Mouse (Mus musculus): ENCODE results near the gene Klc2. TPM values are rescaled to one million over a fixed set of nuclear protein-coding genes. Genes with fewer than 3 reads are reported as not detected.
A peak's percentile ranks its signal among the peaks of the same experiment; 100 is the strongest.

The Klc2 gene
- total RNA-seq, 2 experiments from 2014 or later = 1.2 to 3.8 TPM

DNA sequence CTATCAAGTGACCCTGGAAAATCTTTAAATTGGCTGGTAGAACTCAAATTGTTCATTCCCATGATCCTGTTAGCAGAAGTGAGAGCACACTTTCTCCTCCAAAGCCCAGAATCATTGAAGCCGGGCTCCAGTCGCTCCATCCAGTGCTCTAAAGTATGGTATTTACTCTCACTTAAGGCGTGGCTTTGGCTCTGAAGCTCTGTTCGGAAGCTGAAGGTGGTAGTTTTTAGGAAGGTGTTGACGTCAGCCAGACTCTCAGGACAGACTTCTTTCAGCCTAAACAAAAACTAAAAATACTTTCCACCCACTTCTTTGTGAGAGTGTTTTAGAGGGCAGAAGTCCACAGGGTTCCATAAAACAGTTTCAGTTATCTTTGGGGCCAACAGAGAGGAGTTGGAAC, 44.8 kb downstream of the Klc2 start:
- ATAC-seq (replicated peaks; ENCODE audit: poor library complexity) = no peak

DNA sequence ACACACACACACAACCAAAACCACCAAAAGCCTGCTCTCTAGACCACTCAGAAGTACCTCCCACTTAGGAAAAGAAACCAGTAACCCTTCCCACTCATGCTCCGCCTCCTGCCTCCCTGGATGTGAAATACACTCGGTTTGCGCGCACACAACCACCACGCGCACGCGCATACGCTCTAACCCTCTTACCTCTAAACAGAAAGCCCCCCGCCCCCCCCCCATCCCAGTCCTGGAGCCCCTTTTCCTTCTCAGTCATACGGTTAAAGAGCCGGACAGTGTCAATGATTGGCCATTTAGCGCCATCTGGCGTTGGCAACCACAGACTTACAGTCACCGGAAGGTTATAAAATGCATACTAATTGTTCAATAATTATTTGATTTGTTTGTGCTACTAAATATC, 45.3 kb downstream of the Klc2 start:
- ATAC-seq (replicated peaks; ENCODE audit: poor library complexity) = 0 out of 2 replicates have a peak, but pooled peaks have one; percentile 38

DNA sequence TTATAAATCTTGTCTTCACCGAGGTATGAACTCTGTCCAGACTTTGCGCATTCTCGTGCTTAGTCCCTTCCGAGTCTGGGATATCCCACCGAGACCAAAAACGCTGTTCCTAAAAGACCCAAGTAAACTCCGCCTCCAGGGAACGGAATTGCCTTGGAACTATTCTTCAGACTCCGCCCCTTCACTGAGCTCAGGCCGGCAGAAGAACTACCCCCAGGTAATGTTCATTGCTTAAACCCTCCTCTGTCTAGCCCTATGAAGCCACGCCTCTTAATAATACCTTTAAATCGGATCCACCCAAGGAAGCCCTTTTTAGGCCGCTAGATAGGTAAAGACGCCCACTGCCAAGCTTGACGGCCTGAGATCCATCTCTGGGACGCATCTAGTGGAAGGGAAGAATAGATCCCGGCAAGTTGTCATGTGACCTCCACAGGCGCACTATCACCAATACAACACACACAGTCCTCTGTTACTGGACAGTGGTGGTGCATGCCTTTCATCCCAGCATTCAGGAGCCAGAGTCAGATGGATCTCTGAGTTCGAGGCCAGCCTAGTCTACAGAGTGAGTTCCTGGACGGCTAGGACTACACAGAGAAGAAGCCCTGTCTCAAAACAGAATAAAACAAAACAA, 45.9 kb downstream of the Klc2 start:
- ATAC-seq (replicated peaks; ENCODE audit: poor library complexity) = no peak

DNA sequence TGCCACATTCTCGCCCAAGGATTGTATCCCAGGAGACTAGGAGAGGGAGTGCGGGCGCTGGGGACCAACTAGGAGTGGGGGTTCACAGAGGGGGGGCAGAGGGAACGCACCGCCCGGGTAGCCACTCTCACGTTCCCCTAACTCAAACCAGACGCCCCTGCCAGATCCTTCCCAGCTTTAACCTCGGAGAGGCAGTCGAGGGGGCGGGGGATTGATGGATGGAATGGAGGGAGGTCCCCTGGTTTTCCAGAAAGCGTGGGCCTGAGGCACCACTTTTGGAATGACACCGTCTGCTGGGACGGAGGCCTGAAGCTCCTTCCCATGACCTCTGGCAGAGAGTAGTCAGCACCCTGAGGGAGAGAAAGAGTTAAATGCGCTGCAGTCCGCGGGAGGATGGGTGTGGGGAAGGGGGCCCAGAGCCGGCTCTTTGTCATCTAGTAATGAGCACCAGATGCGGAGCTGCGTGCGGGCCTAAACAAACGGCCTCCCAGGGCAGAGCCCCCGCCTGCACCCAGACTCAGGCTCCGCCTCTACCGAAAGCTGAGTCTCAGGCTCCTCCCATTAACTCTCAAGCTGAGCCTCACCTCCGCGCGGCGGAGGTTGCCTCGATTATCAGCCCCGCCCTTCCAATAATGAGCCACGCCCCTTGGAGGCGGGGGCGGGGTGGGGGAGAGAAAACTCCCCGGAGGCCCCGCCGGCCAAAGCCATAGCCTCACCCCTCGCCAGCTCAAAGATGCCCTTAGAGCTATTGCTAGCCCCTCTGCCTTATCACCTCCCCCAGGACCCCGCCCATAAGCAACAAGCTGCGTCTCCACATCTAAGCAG, 46.6 kb downstream of the Klc2 start:
- peak; percentile 73 for ATAC-seq (replicated peaks; ENCODE audit: poor library complexity)

DNA sequence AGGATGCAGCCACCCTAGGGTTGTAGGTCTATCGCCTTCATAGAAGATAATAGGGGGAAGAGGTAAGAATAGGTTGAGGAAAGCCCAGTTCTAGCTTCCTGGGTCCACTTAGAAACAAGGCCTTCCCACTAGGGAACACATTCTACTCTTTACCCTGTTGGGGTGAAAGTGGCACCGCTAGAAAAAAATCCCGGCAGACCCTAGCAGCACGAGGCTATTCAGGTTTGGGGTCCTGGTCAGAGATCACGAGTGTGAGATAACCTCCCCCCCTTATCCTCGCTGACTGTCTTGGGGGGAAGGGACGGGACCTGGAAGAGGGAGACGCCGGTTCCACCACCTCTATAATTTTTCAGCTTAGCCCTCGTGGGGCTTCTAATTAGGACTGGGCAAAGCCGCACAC, 47.3 kb downstream of the Klc2 start:
- ATAC-seq (replicated peaks; ENCODE audit: poor library complexity) = no peak

DNA sequence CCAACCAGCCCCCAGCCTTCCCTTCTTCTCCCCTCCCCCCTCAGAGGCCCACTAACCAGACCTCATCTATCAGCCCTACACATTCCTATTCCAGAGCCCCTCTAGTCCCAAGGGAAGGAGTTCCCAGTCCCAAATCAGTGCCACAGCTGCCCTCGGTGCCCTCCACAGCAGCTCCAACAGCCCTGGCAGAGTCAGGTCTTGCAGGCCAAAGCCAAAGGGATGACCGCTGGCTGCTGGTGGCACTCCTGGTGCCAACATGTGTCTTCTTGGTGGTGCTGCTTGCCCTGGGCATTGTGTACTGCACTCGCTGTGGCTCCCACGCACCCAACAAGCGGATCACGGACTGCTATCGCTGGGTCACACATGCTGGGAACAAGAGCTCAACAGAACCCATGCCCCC, 48.4 kb downstream of the Klc2 start:
- no peak for ATAC-seq (replicated peaks; ENCODE audit: poor library complexity)

DNA sequence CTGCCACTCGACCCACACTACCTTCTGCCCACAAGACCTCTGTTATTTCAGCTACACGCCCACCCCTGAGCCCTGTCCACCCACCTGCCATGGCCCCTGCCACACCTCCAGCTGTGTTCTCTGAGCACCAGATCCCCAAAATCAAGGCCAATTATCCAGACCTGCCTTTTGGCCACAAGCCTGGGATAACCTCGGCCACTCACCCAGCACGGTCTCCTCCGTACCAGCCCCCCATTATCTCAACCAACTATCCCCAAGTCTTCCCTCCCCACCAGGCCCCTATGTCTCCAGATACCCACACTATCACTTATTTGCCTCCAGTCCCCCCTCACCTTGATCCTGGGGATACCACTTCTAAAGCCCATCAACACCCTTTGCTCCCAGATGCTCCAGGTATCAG, 48.9 kb downstream of the Klc2 start:
- ATAC-seq (replicated peaks; ENCODE audit: poor library complexity) = no peak

- no peak for ATAC-seq (replicated peaks; ENCODE audit: poor library complexity)
These were observed 49.7 kb downstream of the Klc2 start for GRCm38 (mm10) chr19:5068570-5069234.

DNA sequence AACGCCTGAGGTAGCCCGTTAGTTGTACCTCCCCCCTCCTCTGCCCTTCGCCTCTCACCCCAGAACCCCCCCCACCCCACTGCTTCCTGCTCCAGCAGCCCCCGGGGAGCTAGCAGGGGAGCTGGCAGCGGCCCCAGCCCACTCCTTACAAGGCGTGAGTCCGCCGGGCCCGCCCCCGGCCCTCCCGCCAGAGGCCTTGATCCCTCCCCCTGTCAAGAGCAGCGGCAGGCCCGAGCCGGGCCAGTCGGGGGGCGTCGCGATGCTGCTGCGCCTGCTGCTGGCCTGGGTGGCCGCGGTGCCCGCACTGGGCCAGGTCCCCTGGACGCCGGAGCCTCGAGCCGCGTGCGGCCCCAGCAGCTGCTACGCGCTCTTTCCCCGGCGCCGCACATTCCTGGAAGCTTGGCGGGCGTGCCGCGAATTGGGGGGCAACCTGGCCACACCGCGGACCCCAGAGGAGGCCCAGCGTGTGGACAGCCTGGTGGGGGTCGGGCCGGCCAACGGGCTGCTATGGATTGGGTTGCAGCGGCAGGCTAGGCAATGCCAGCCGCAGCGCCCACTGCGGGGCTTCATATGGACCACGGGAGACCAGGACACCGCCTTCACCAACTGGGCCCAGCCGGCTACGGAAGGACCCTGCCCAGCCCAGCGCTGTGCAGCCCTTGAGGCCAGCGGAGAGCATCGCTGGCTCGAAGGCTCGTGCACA, 50.3 kb downstream of the Klc2 start, which contains the start of gene Cd248:
Gene Cd248, plus strand, starts transcription at position 212 of the 703 bp plus-strand sequence.
- ATAC-seq (replicated peaks; ENCODE audit: poor library complexity) = no peak

DNA sequence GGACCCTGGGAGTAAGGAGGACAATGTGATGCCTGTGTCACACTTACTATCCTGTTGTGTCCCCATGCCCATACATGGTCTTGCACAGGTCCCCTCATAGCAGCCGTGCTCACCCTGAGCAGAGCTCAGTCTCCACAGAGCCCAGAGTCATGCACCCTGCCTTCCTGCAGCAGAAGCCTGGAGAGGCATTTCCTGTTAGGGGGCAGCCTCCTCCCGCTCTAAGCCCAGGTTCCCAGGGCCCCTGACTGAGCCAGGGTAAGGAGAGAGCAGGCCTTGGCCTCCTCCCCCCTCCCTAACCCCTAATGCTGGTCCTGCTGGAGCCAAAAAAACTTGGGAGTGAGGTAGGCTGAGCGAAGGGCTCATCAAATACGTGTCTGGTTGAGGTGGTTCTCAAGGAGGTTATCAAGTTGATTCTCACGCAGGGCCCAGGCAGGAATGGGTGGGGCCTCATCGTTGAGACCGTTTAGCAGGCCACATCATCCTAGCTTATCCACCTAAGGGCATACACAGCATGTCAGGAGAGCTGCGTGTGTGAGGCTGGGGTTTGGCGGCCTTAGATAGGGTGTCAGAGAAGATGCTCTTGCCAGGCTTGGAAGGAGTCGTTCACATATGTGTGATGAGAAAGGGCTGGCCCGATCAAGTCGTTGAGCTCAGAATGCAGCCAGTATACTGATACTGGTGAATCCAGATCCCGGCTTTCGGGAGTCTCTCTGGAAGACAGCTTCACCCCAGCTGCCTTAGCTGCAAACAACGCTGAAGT, 51.1 kb downstream of the Klc2 start:
- peak; percentile 85 for ATAC-seq (replicated peaks; ENCODE audit: poor library complexity)

GRCm38 (mm10) chr19:5065104-5065503, 53.3 kb downstream of the Klc2 start:
- ATAC-seq (replicated peaks; ENCODE audit: poor library complexity) = no peak

DNA sequence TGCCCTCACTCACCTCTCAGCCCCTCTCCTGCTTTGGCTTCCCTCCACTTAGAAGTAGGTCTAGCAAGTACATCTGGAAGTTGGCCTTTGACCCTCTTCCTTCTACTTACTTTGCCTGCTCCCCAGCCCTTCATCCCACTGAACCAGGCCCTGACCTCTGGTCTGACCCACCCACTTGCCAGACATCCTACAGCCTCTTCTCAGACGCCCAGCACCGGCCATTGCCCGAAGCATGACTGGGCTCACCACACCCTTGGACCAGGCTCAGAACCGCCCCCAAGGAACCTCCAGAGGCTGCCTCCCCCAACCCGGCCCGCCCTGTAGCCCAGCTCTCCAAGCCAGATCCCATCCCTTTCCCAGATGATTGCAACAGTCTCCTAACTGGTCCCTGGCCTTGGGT, 55.9 kb downstream of the Klc2 start:
- no peak for ATAC-seq (replicated peaks; ENCODE audit: poor library complexity)

GRCm38 (mm10) chr19:5062041-5062440, 56.3 kb downstream of the Klc2 start:
- ATAC-seq (replicated peaks; ENCODE audit: poor library complexity) = no peak

GRCm38 (mm10) chr19:5060365-5061330, 57.7 kb downstream of the Klc2 start:
- no peak for ATAC-seq (replicated peaks; ENCODE audit: poor library complexity)

DNA sequence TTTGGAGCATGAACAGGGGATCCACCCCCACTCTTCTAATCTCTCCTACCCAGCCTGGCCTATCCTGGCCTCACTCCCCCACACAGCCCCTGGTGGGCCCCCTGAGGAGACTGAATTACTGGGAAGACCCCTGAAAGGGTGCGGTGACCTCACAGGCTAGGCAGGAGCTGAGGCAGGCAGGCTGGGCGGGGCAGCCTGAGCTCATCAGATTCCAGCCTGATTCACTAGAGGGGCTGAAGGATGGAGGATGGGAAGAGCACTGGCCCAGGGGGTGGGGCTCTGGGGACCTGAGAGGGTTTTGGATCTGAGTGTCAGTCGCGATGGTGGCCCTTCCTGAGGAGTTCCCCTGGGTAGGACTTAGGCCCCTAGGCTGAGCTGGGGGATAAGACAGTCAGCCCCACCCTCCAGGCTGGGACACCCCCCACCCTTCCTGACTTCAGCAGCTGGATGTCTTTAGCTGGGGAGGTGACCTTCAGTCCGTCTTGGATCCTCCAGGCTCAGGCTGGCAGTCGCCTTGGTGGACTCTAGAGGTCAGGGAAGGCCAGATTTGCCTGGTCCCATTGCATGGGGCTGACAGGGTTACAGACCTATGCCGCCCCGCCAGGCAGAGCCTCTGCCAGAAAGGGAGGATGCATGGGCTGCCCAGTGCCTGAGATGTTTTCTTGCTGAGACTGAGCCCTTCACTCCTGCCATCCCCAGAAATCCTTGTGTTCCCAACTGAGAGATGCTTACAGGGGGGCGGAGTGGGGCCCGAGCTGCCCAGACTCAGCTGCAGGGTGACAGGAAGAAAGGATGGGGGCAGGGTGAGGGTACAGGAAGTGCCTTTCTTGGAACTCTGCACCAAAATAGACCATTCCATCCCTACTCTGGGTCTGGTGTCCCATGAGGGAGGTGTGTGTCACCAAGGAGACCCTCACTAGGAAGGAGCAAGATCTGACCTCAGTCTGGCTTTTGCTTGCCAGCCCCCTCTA, 59.3 kb downstream of the Klc2 start:
- no peak for ATAC-seq (replicated peaks; ENCODE audit: poor library complexity)

DNA sequence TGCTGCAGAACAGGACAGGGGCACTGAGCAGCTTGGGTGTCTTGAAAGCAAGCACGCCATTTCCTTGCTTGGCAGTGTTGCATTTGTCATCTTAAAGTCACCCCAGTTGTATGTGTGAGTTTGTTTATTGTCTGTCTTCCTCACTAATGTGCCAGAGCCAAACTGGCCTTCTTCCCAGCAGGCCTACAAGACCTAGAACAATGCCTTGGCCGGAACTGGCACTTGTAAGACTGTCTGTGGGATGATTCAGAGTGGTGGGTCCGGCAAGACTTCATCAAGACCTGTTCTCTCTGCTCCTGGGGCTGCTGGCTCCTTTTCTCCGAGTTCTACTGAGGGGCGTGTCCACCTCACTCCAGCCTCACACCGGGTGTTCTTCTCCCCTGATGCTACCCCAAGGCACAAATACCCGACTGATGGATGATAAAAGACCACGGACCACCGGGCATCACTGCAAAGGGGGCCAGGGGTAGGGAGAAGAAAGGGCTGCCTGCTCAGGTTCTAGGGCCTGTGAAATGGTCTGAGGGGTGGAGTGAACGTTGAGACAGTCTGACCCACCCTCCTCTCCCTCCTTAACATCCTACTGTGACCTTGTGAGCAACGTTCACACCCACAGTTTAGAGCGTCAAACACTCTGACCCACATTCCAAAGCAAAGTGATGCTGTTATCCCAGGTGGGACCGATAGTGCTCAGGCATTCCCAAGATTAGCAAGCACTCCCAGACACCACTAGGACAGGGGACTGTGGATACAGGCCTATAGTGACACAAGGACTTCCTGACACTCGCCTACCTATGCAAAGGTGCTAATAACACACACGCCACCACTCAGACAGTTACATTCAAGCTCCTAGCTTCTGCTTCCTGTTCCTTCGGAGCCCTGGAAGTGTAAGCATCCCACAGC, 60.2 kb downstream of the Klc2 start:
- ATAC-seq (replicated peaks; ENCODE audit: poor library complexity) = no peak
